16 mouse cellular contexts compared by ENCODE assay signal in genomic region chr13:23928637-23929036, GRCm38 (mm10). TPM values are rescaled to one million over a fixed set of nuclear protein-coding genes. Genes with fewer than 3 reads are reported as not detected.
DNase-seq lines count a peak whose midpoint lies in the region; ATAC-seq and TF ChIP-seq lines count a peak whose summit lies in the region.
"Had no signal": no experiment of that assay in that cellular context is flagged by ENCODE, and none has a peak within 500 bp of the region (broad histone marks: within the 10 kb centered on the region; RNA-seq: fewer than 3 reads in every experiment).

No protein-coding gene starts in this region.

- TF ChIP-seq CTCF in liver, adult 2 months (IDR thresholded peaks at IDR 0.05; ENCODE audit: low read depth, low read length) = no peak
- no peak for TF ChIP-seq CTCF in lung, embryonic 14.5 days (IDR thresholded peaks at IDR 0.05; ENCODE audit: low read depth)

- no peaks in the 10 kb centered on the region for H3K9me3 ChIP-seq in lung, embryonic 14.5 days (ENCODE audit: low read depth, low read length)
- no peaks in the 10 kb centered on the region for H3K9me3 ChIP-seq in forebrain, embryonic 13.5 days (replicated peaks)

- peak overlapping the region; percentile 23; the same call in 1 of the 2 replicates for H3K9ac ChIP-seq in liver, adult 2 months (ENCODE audit: low read depth, low read length)
- H3K9ac ChIP-seq in lung, embryonic 14.5 days = no peak overlapping the region
- no peak overlapping the region for H3K9ac ChIP-seq in forebrain, embryonic 13.5 days

- peak; percentile 18 for DNase-seq in adrenal gland, postnatal 10 days
- DNase-seq in adrenal gland, adult 18-20 months (ENCODE audit: low spot score in 2 of 2) = no peak
- peak; percentile 74 for DNase-seq in liver, adult 2 months (ENCODE audit: extremely low read depth, low read depth, low spot score)
- DNase-seq in liver = no peak
- DNase-seq in lung, embryonic 14.5 days = peak; percentile 71
- no peak for DNase-seq in thymus, postnatal 4 days
- no peak for DNase-seq in left cerebral cortex, adult 9 months (ENCODE audit: low spot score in 2 of 2)
- DNase-seq: cerebellum, postnatal 10 days; heart, adult 2 months; left cerebral cortex, postnatal 4 days had no signal

- no peaks in the 10 kb centered on the region for H3K36me3 ChIP-seq in liver, adult 2 months (ENCODE audit: control insufficient read depth, insufficient read depth, low read length)
- no peaks in the 10 kb centered on the region for H3K36me3 ChIP-seq in lung, embryonic 14.5 days (ENCODE audit: insufficient read depth)
- no peaks in the 10 kb centered on the region for H3K36me3 ChIP-seq in forebrain, embryonic 13.5 days (ENCODE audit: poor library complexity, severe bottlenecking)

- H3K4me1 ChIP-seq in liver, adult 2 months (ENCODE audit: control insufficient read depth, insufficient read depth, low read length) = peaks cover 4% of the 10 kb centered on the region; the same call in 1 of the 2 replicates
- peaks cover 3% of the 10 kb centered on the region; the same call in 1 of the 2 replicates for H3K4me1 ChIP-seq in lung, embryonic 14.5 days (ENCODE audit: insufficient read depth)
- no peaks in the 10 kb centered on the region for H3K4me1 ChIP-seq in forebrain, embryonic 13.5 days

- no peak overlapping the region for H3K27ac ChIP-seq in liver, adult 2 months (replicated peaks; ENCODE audit: insufficient read depth, low read depth, low read length)
- H3K27ac ChIP-seq in lung, embryonic 14.5 days (ENCODE audit: low read depth) = no peak overlapping the region
- no peak overlapping the region for H3K27ac ChIP-seq in forebrain, embryonic 13.5 days
- H3K27ac ChIP-seq: heart, adult 2 months had no signal

- WGBS in liver, adult 2 months = 25% methylated on average over 3 of the region's 3 CpGs
- WGBS in lung, embryonic 14.5 days = 30% methylated on average over 3 of the region's 3 CpGs
- 73% methylated on average over 3 of the region's 3 CpGs for WGBS in forebrain, embryonic 13.5 days

- no peaks in the 10 kb centered on the region for H3K79me2 ChIP-seq in liver, adult 2 months (ENCODE audit: control insufficient read depth, insufficient read depth, low read length)

- no peak for TF ChIP-seq POLR2A in liver, adult 2 months (IDR thresholded peaks at IDR 0.05; ENCODE audit: extremely low read depth, insufficient read depth, low read length)

- ATAC-seq in lung, embryonic 14.5 days (ENCODE audit: insufficient read depth) = peak; percentile 93
- ATAC-seq in forebrain, embryonic 13.5 days = no peak
- ATAC-seq: inflammation-experienced regulatory T-cells, adult 6 months; Patski had no signal

- H3K4me3 ChIP-seq in liver, adult 2 months (ENCODE audit: insufficient read depth, low read depth, low read length) = no peak overlapping the region; the same call in 1 of the 2 replicates
- H3K4me3 ChIP-seq in lung, embryonic 14.5 days (ENCODE audit: low read depth, low read length) = no peak overlapping the region
- H3K4me3 ChIP-seq in forebrain, embryonic 13.5 days = no peak overlapping the region
- H3K4me3 ChIP-seq: heart, adult 2 months had no signal

- H3K27me3 ChIP-seq in liver, adult 2 months (ENCODE audit: control insufficient read depth, insufficient read depth, low read length) = no peaks in the 10 kb centered on the region
- H3K27me3 ChIP-seq in lung, embryonic 14.5 days (ENCODE audit: insufficient read depth, low read length) = no peaks in the 10 kb centered on the region
- H3K27me3 ChIP-seq in forebrain, embryonic 13.5 days = no peaks in the 10 kb centered on the region

- H3K4me2 ChIP-seq in lung, embryonic 14.5 days = peak overlapping the region; percentile 40
- no peak overlapping the region for H3K4me2 ChIP-seq in forebrain, embryonic 13.5 days

RNA-seq across cellular contexts. Expression of gene Hist1h2ba, which starts 5.3 kb away (rescaled TPM):
- not detected for total RNA-seq in adrenal gland, postnatal 10 days (2021)
- not detected for total RNA-seq in adrenal gland, adult 18-20 months (2021)
- total RNA-seq in liver, adult 2 months (2014; rRNA removed) = not detected in 2 replicates
- not detected in 2 replicates for polyA plus RNA-seq in liver, adult 2 months (2012; rRNA removed)
- not detected in 2 replicates for polyA plus RNA-seq in lung, embryonic 14.5 days (2014; fragmentation: Nextera tagmentation; extraction: Ambion mirVana)
- not detected in 2 replicates for polyA plus RNA-seq in forebrain, embryonic 13.5 days (2015; fragmentation: Nextera tagmentation; extraction: Ambion mirVana)
- total RNA-seq: heart, adult 2 months; layer of hippocampus, adult 8-10 months; left cerebral cortex, postnatal 4 days; megakaryocyte-erythroid progenitor cell, adult 5-6 weeks had no signal
- polyA plus RNA-seq: heart, adult 2 months; inflammation-experienced regulatory T-cells, adult 6 months; Patski; urinary bladder, adult 2 months had no signal

RNA-seq across cellular contexts. Expression of gene Hist1h2aa, which starts 5.6 kb away (rescaled TPM):
- not detected for total RNA-seq in adrenal gland, postnatal 10 days (2021)
- total RNA-seq in adrenal gland, adult 18-20 months (2021) = not detected
- total RNA-seq in liver, adult 2 months (2014; rRNA removed) = not detected in 2 replicates
- polyA plus RNA-seq in liver, adult 2 months (2012; rRNA removed) = not detected in 2 replicates
- not detected in 2 replicates for polyA plus RNA-seq in lung, embryonic 14.5 days (2014; fragmentation: Nextera tagmentation; extraction: Ambion mirVana)
- not detected in 2 replicates for polyA plus RNA-seq in forebrain, embryonic 13.5 days (2015; fragmentation: Nextera tagmentation; extraction: Ambion mirVana)
- total RNA-seq: heart, adult 2 months; layer of hippocampus, adult 8-10 months; left cerebral cortex, postnatal 4 days; megakaryocyte-erythroid progenitor cell, adult 5-6 weeks had no signal
- polyA plus RNA-seq: heart, adult 2 months; inflammation-experienced regulatory T-cells, adult 6 months; Patski; urinary bladder, adult 2 months had no signal

RNA-seq across cellular contexts. Expression of gene Slc17a4, which starts 13.8 kb away (rescaled TPM):
- 1 to 10 TPM; 3.3 to 5.6 TPM for total RNA-seq in adrenal gland, postnatal 10 days (2021)
- under 1 TPM in 1 of 2 experiments, not detected in 1; 0.53 TPM for total RNA-seq in adrenal gland, adult 18-20 months (2021)
- total RNA-seq in liver, adult 2 months (2014; rRNA removed) = 22.4 and 27.4 TPM in 2 replicates
- 52.0 and 60.3 TPM in 2 replicates for polyA plus RNA-seq in liver, adult 2 months (2012; rRNA removed)
- not detected in 2 replicates for polyA plus RNA-seq in lung, embryonic 14.5 days (2014; fragmentation: Nextera tagmentation; extraction: Ambion mirVana)
- not detected in 2 replicates for polyA plus RNA-seq in forebrain, embryonic 13.5 days (2015; fragmentation: Nextera tagmentation; extraction: Ambion mirVana)
- total RNA-seq: heart, adult 2 months; layer of hippocampus, adult 8-10 months; left cerebral cortex, postnatal 4 days had no signal
- polyA plus RNA-seq: heart, adult 2 months had no signal

Comparison
In these comparisons a context has a peak if more than half of its experiments do, and no peak if none do; other contexts are left out.
1. DNase-seq: peak in adrenal gland, postnatal 10 days (single experiment), liver, adult 2 months (single experiment) and lung, embryonic 14.5 days (single experiment); none in adrenal gland, adult 18-20 months (0 of 2), liver (single experiment), thymus, postnatal 4 days (single experiment) and left cerebral cortex, adult 9 months (0 of 2).